Mouse (Mus musculus): ENCODE data around the gene Pde4b. TPM values are rescaled to one million over a fixed set of nuclear protein-coding genes. Genes with fewer than 3 reads are reported as not detected.

The Pde4b gene
- polyA plus RNA-seq, 1 experiment = 14.3 TPM

GRCm38 (mm10) chr4:102310630-102311029 lies 223.3 kb downstream of the Pde4b start:
- Histone ChIP-seq H3K36me3 (ENCODE audit: control insufficient read depth, insufficient read depth, low read length) (no peaks in the 10 kb centered on the region), H3K4me3 (ENCODE audit: extremely low read depth, insufficient read depth, insufficient read length) (no peak overlapping the region), H3K4me1 (ENCODE audit: control insufficient read depth, insufficient read depth, insufficient read length) (no peaks in the 10 kb centered on the region), H3K27me3 (ENCODE audit: control insufficient read depth, insufficient read depth, low read length) (no peaks in the 10 kb centered on the region), H3K27ac (ENCODE audit: insufficient read depth, low read length) (no peak overlapping the region)
- DNase-seq (ENCODE audit: low read depth in 1 of 2, low spot score in 2 of 2) = no peak
- TF ChIP-seq POLR2A (IDR thresholded peaks at IDR 0.05; ENCODE audit: low read depth, low read length) (no peak), CTCF (IDR thresholded peaks at IDR 0.05; ENCODE audit: extremely low read depth, insufficient read depth, insufficient read length, insufficient replicate concordance) (no peak)

- no peak for TF ChIP-seq POLR2A (IDR thresholded peaks at IDR 0.05; ENCODE audit: low read depth, low read length)
- TF ChIP-seq CTCF (IDR thresholded peaks at IDR 0.05; ENCODE audit: extremely low read depth, insufficient read depth, insufficient read length, insufficient replicate concordance) = no peak
- Histone ChIP-seq H3K4me3 (ENCODE audit: extremely low read depth, insufficient read depth, insufficient read length) (no peak overlapping the region), H3K4me1 (ENCODE audit: control insufficient read depth, insufficient read depth, insufficient read length) (no peaks in the 10 kb centered on the region), H3K36me3 (ENCODE audit: control insufficient read depth, insufficient read depth, low read length) (no peaks in the 10 kb centered on the region), H3K27me3 (ENCODE audit: control insufficient read depth, insufficient read depth, low read length) (no peaks in the 10 kb centered on the region), H3K27ac (ENCODE audit: insufficient read depth, low read length) (no peak overlapping the region)
- DNase-seq (ENCODE audit: low read depth in 1 of 2, low spot score in 2 of 2) = no peak
- whole genome bisulfite sequencing = 86% methylated on average over 2 of the region's 2 CpGs
These were observed 228.7 kb downstream of the Pde4b start for GRCm38 (mm10) chr4:102316011-102316410.

- Histone ChIP-seq H3K4me1 (ENCODE audit: control insufficient read depth, insufficient read depth, insufficient read length) (no peaks in the 10 kb centered on the region), H3K36me3 (ENCODE audit: control insufficient read depth, insufficient read depth, low read length) (no peaks in the 10 kb centered on the region), H3K27me3 (ENCODE audit: control insufficient read depth, insufficient read depth, low read length) (no peaks in the 10 kb centered on the region), H3K27ac (ENCODE audit: insufficient read depth, low read length) (no peak overlapping the region), H3K4me3 (ENCODE audit: extremely low read depth, insufficient read depth, insufficient read length) (no peak overlapping the region)
- no peak for TF ChIP-seq CTCF (IDR thresholded peaks at IDR 0.05; ENCODE audit: extremely low read depth, insufficient read depth, insufficient read length, insufficient replicate concordance)
- no peak for TF ChIP-seq POLR2A (IDR thresholded peaks at IDR 0.05; ENCODE audit: low read depth, low read length)
- 72% methylated on average over 5 of the region's 5 CpGs for WGBS
- DNase-seq (ENCODE audit: low read depth in 1 of 2, low spot score in 2 of 2) = no peak
These were observed 229.4 kb downstream of the Pde4b start for GRCm38 (mm10) chr4:102316699-102317285.

DNA sequence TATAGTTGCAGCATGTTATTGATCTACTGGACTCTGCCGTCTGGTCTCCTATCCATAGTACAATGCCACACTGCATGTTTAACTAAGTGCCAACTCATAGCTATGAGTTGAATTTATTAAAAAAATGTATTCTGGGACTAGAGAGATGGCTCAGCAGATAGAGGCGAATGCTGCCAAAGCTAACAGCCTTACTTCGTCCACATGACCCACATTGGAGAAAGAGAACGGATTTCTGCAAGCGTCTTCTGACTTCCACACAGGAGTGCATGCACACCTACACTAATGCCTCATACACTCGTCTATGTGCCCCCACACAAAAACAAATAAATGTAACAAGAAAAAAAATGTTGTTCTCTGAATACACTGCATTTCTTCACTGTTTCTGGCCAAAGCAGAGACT lies 231.3 kb downstream of the Pde4b start:
- TF ChIP-seq POLR2A (IDR thresholded peaks at IDR 0.05; ENCODE audit: low read depth, low read length) = no peak
- no peak for TF ChIP-seq CTCF (IDR thresholded peaks at IDR 0.05; ENCODE audit: extremely low read depth, insufficient read depth, insufficient read length, insufficient replicate concordance)
- DNase-seq (ENCODE audit: low read depth in 1 of 2, low spot score in 2 of 2) = no peak
- Histone ChIP-seq H3K27me3 (ENCODE audit: control insufficient read depth, insufficient read depth, low read length) (no peaks in the 10 kb centered on the region), H3K4me1 (ENCODE audit: control insufficient read depth, insufficient read depth, insufficient read length) (no peaks in the 10 kb centered on the region), H3K27ac (ENCODE audit: insufficient read depth, low read length) (no peak overlapping the region), H3K36me3 (ENCODE audit: control insufficient read depth, insufficient read depth, low read length) (no peaks in the 10 kb centered on the region), H3K4me3 (ENCODE audit: extremely low read depth, insufficient read depth, insufficient read length) (no peak overlapping the region)
- 84% methylated on average over 6 of the region's 6 CpGs for WGBS

DNA sequence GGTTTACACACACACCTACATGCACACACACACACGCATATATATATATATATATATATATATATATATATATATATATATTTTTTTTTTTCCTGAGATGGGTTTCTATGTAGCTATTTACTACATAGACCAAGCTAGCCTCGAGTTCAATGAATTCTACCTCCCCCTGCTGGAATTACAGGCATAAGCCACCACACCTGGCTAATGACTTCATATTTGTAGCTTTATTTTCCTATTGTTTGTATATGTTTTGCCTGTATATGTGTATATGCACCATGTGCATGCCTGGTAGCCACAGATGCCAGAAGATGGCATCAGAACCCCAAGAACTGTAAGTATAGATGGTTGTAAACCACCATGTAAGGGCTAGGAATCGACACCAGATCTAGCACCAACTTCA lies 234.0 kb downstream of the Pde4b start:
- Histone ChIP-seq H3K27me3 (ENCODE audit: control insufficient read depth, insufficient read depth, low read length) (no peaks in the 10 kb centered on the region), H3K4me3 (ENCODE audit: extremely low read depth, insufficient read depth, insufficient read length) (no peak overlapping the region), H3K27ac (ENCODE audit: insufficient read depth, low read length) (no peak overlapping the region), H3K36me3 (ENCODE audit: control insufficient read depth, insufficient read depth, low read length) (no peaks in the 10 kb centered on the region), H3K4me1 (ENCODE audit: control insufficient read depth, insufficient read depth, insufficient read length) (no peaks in the 10 kb centered on the region)
- TF ChIP-seq CTCF (IDR thresholded peaks at IDR 0.05; ENCODE audit: extremely low read depth, insufficient read depth, insufficient read length, insufficient replicate concordance) (no peak), POLR2A (IDR thresholded peaks at IDR 0.05; ENCODE audit: low read depth, low read length) (no peak)
- DNase-seq (ENCODE audit: low read depth in 1 of 2, low spot score in 2 of 2) = no peak
- 63% methylated on average over 3 of the region's 3 CpGs for WGBS

DNA sequence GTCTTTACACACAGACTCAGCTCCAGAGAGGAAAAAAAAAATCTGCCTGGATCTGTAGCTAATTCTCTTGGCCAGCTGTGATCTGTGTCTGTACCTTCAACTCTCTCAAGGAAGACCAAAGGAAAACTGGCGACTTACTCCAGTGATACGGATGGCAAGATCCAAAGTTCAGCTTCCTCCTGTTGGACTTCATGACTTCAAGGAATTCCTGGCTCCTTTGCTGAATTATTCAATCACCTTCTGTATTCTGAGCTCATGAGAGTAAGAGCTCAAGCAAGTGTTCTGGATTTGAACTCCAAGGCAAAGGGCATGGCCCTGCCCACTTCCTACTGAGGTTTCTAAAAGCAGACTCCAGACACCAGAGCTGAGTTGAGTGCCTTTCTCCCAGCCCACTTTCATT lies 245.0 kb downstream of the Pde4b start:
- no peak overlapping the region for H3K27ac ChIP-seq (ENCODE audit: insufficient read depth, low read length)
- H3K4me1 ChIP-seq (ENCODE audit: control insufficient read depth, insufficient read depth, insufficient read length) = no peaks in the 10 kb centered on the region
- no peak overlapping the region for H3K4me3 ChIP-seq (ENCODE audit: extremely low read depth, insufficient read depth, insufficient read length)
- no peaks in the 10 kb centered on the region for H3K36me3 ChIP-seq (ENCODE audit: control insufficient read depth, insufficient read depth, low read length)
- H3K27me3 ChIP-seq (ENCODE audit: control insufficient read depth, insufficient read depth, low read length) = no peaks in the 10 kb centered on the region
- DNase-seq (ENCODE audit: low read depth in 1 of 2, low spot score in 2 of 2) = no peak
- 87% methylated on average over 2 of the region's 2 CpGs for WGBS
- no peak for TF ChIP-seq POLR2A (IDR thresholded peaks at IDR 0.05; ENCODE audit: low read depth, low read length)
- no peak for TF ChIP-seq CTCF (IDR thresholded peaks at IDR 0.05; ENCODE audit: extremely low read depth, insufficient read depth, insufficient read length, insufficient replicate concordance)

DNA sequence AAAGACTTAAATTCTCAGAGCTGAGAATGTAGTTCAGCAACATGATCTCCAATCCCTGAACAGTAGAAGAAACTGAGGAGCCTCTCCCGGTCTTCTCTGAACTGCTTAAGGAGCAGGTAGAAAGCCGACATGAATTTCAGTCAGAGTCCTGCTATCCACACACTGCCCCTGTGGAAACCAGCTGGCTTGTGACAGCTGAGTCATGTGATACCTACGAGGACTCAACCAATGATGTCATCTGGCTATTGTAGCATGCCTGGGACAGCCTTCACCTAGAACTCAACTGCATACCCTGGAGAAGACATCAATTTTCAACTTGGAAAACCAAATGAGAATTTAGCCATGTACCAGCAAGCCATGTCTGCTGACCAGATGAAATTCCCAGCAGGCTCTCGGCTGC lies 245.5 kb downstream of the Pde4b start:
- H3K4me1 ChIP-seq (ENCODE audit: control insufficient read depth, insufficient read depth, insufficient read length) = no peaks in the 10 kb centered on the region
- no peaks in the 10 kb centered on the region for H3K27me3 ChIP-seq (ENCODE audit: control insufficient read depth, insufficient read depth, low read length)
- no peak overlapping the region for H3K4me3 ChIP-seq (ENCODE audit: extremely low read depth, insufficient read depth, insufficient read length)
- DNase-seq (ENCODE audit: low read depth in 1 of 2, low spot score in 2 of 2) = no peak
- 81% methylated on average over 4 of the region's 4 CpGs for WGBS
- no peak for TF ChIP-seq POLR2A (IDR thresholded peaks at IDR 0.05; ENCODE audit: low read depth, low read length)
- TF ChIP-seq CTCF (IDR thresholded peaks at IDR 0.05; ENCODE audit: extremely low read depth, insufficient read depth, insufficient read length, insufficient replicate concordance) = no peak
- no peak overlapping the region for H3K27ac ChIP-seq (ENCODE audit: insufficient read depth, low read length)
- no peaks in the 10 kb centered on the region for H3K36me3 ChIP-seq (ENCODE audit: control insufficient read depth, insufficient read depth, low read length)

Data from spleen, adult 2 months (tissue).